Mouse (Mus musculus) liver, embryonic 16.5 days (tissue): ENCODE measurements around the gene Pfkm. TPM values are rescaled to one million over a fixed set of nuclear protein-coding genes. Genes with fewer than 3 reads are reported as not detected.

Source experiments
- ATAC-seq: fragments of 200-750 bp; cut with Nextera tagmentation; 2 replicates; pipeline ENCODE4 v1.8.0; 2017; ENCODE audit warnings: low read depth, mild to moderate bottlenecking, moderate number of reproducible peaks, moderate library complexity
- H3K27ac ChIP-seq: fragments of 300-500 bp; sonication (generic); 2 replicates; pipeline ENCODE4 v1.5.1; 2014; ENCODE audit warnings: mild to moderate bottlenecking, low read length
- H3K27me3 ChIP-seq: fragments of 300-500 bp; sonication (generic); 2 replicates; pipeline ENCODE4 v1.6.1; 2014; ENCODE audit warnings: low read depth, low read length, mixed read lengths; ENCODE audit not compliant: control insufficient read depth, insufficient read depth
- H3K36me3 ChIP-seq: fragments of 300-500 bp; sonication (generic); 2 replicates; pipeline ENCODE4 v1.6.1; 2014; ENCODE audit warnings: mild to moderate bottlenecking; ENCODE audit not compliant: control insufficient read depth, insufficient read depth
- H3K4me1 ChIP-seq: fragments of 300-500 bp; sonication (generic); 2 replicates; pipeline ENCODE4 v1.6.1; 2014; ENCODE audit warnings: low read depth, low read length, mixed read lengths; ENCODE audit not compliant: control insufficient read depth
- H3K4me2 ChIP-seq: fragments of 300-500 bp; sonication (generic); 2 replicates; pipeline ENCODE4 v1.6.1; 2014; ENCODE audit warnings: low read depth, low read length, mixed read lengths
- H3K4me3 ChIP-seq: fragments of 300-500 bp; sonication (generic); 2 replicates; pipeline ENCODE4 v1.5.1; 2014; ENCODE audit warnings: low read depth, mild to moderate bottlenecking, low read length
- H3K9ac ChIP-seq: fragments of 300-500 bp; sonication (generic); 2 replicates; pipeline ENCODE4 v1.6.1; 2014; ENCODE audit warnings: low read depth, low read length
- H3K9me3 ChIP-seq: fragments of 300-500 bp; sonication (generic); replicated peaks from 2 replicates; pipeline ENCODE4 v1.6.1; 2016; ENCODE audit warnings: low read length; ENCODE audit not compliant: control insufficient read depth
- WGBS: fragments of 180-500 bp; shearing (Covaris S2); extraction: QIAGEN DNeasy Blood & Tissue Kit; methylation state at CpG from one replicate; pipeline ENCODE4 v1.1.7; 2014; ENCODE audit not compliant: insufficient replicate concordance; 5-methylcytosine and 5-hydroxymethylcytosine counted together
- polyA plus RNA-seq: library from polyadenylated mRNA; unstranded; fragments of >200 nt; fragmentation: Nextera tagmentation; extraction: Ambion mirVana; gene quantifications from 2 replicates; pipeline ENCODE4 v1.2.1, GENCODE M21; 2015

Gene Pfkm
- polyA plus RNA-seq, 1 experiment from 2014 or later: 22.7 TPM

DNA sequence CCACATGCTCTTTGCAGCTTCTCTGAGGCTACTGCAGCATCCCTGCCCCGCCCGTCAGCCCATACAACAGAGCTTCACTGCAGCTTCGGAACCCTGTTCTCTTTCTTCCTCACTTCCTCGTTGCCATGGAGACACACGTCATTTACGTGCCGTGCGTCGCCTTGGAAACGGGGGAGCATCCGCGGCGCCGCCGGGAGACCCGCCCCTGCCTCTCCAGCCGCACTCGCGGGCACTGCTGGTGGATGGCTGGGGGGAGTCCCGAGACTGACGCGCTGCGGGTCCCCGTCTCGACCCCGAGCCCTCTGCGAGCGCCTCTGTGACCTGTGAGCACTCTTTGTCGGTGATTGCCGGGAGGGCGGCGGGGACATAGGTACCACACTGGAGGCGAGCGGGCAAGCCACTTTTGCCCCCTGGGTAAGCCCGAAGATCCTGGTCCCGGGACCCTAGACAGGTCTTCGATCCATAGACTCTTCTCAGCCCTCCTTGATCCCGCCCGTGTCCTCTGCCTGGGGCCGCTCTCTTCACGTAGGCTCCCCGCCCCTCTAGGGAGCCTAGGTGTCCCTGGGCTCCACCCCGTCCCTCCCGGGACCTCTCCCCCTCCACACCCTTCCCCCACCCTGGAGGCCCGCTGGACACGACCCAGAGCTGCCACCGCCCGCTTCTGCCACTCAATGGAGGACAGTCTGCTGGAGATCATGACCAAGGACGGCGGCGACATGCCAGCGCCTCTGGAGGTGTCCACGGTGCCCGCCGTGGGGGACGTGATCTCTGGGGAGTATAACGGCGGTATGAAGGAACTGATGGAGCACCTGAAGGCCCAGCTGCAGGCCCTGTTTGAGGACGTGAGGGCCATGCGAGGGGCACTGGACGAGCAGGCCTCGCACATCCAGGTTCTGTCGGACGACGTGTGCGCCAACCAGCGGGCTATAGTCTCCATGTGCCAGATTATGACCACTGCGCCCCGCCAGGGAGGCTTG is 75.5 kb downstream of the Pfkm start:
- Histone ChIP-seq H3K9ac (no peak overlapping the region), H3K4me1 (no peaks in the 10 kb centered on the region; the same call in 1 of the 2 replicates), H3K27ac (no peak overlapping the region), H3K4me3 (no peak overlapping the region), H3K27me3 (peaks cover 65% of the 10 kb centered on the region), H3K36me3 (no peaks in the 10 kb centered on the region), H3K9me3 (no peaks in the 10 kb centered on the region), H3K4me2 (no peak overlapping the region)
- 3% methylated on average over 69 of the region's 69 CpGs for WGBS
- ATAC-seq: no peak

GRCm38 (mm10) chr15:98168622-98169004 is 76.2 kb downstream of the Pfkm start:
- ATAC-seq: no peak
- Histone ChIP-seq H3K4me2 (no peak overlapping the region), H3K27ac (no peak overlapping the region), H3K4me1 (no peaks in the 10 kb centered on the region; the same call in 1 of the 2 replicates), H3K27me3 (peaks cover 65% of the 10 kb centered on the region), H3K9me3 (no peaks in the 10 kb centered on the region), H3K36me3 (no peaks in the 10 kb centered on the region), H3K4me3 (no peak overlapping the region), H3K9ac (no peak overlapping the region)
- 5% methylated on average over 18 of the region's 19 CpGs for WGBS

DNA sequence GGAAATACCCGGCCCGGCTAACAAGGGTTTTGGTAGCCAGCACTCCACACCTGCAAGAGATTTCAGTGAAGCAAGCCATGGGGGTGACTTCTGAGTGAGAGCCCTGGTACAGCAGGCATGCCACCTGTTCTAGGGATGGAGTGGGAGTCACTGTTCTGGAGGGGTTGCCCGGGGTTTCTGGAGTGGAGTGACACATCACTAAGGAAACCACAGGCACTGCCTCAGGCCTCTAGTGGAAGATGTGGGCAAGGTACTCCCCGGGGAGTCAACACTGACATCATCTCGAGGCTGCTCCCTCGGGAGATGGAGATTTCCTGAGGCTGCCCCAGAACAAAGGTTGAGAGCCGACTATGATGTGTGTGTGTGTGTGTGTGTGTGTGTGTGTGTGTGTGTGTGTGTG is 78.0 kb downstream of the Pfkm start:
- H3K27me3 ChIP-seq: peaks cover 63% of the 10 kb centered on the region
- no peak for ATAC-seq

GRCm38 (mm10) chr15:98170917-98171316 is 78.5 kb downstream of the Pfkm start:
- no peak overlapping the region for H3K4me3 ChIP-seq
- 41% methylated on average over 9 of the region's 9 CpGs for WGBS
- no peaks in the 10 kb centered on the region for H3K36me3 ChIP-seq
- no peak overlapping the region for H3K4me2 ChIP-seq
- H3K9me3 ChIP-seq: no peaks in the 10 kb centered on the region
- H3K27ac ChIP-seq: no peak overlapping the region
- H3K4me1 ChIP-seq: no peaks in the 10 kb centered on the region; the same call in 1 of the 2 replicates
- no peak overlapping the region for H3K9ac ChIP-seq
- no peak for ATAC-seq
- H3K27me3 ChIP-seq: peaks cover 58% of the 10 kb centered on the region

More for the DNA sequence above, 78.0 kb downstream of the Pfkm start:
- no peak overlapping the region for H3K4me3 ChIP-seq
- H3K27ac ChIP-seq: no peak overlapping the region
- H3K36me3 ChIP-seq: no peaks in the 10 kb centered on the region
- no peak overlapping the region for H3K4me2 ChIP-seq
- WGBS: 23% methylated on average over 7 of the region's 7 CpGs
- H3K4me1 ChIP-seq: no peaks in the 10 kb centered on the region; the same call in 1 of the 2 replicates
- H3K9me3 ChIP-seq: no peaks in the 10 kb centered on the region
- no peak overlapping the region for H3K9ac ChIP-seq

DNA sequence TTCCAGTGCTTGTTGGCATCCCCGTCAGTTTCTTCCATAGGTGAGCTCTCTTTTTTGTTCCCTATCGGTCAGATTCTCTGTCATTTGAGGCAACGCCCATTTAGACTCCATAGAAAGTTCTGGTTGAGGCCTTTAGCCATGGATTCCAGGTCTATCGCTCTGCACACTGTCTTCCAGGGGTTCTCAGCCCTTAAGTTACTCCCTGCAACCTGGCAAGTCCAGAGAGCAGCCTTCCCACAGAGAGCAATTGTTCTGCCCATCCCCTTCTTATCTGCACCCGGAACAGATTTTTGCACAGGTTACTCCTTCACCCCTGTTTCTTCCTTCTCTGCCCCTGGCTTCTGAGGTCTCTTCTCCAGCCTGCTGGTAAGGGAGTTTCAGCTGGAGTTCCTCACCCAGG is 79.7 kb downstream of the Pfkm start:
- Histone ChIP-seq H3K27ac (no peak overlapping the region), H3K9ac (no peak overlapping the region), H3K9me3 (no peaks in the 10 kb centered on the region), H3K4me3 (no peak overlapping the region), H3K4me2 (no peak overlapping the region), H3K36me3 (no peaks in the 10 kb centered on the region), H3K4me1 (no peaks in the 10 kb centered on the region; the same call in 1 of the 2 replicates), H3K27me3 (peaks cover 51% of the 10 kb centered on the region)
- no peak for ATAC-seq
- 43% methylated on average over 5 of the region's 5 CpGs for WGBS

GRCm38 (mm10) chr15:98173821-98174220 is 81.4 kb downstream of the Pfkm start:
- H3K9me3 ChIP-seq: no peaks in the 10 kb centered on the region
- peaks cover 34% of the 10 kb centered on the region for H3K27me3 ChIP-seq
- no peaks in the 10 kb centered on the region for H3K4me1 ChIP-seq
- no peak overlapping the region for H3K27ac ChIP-seq
- no peaks in the 10 kb centered on the region for H3K36me3 ChIP-seq
- H3K4me2 ChIP-seq: no peak overlapping the region
- ATAC-seq: no peak
- no peak overlapping the region for H3K4me3 ChIP-seq
- no peak overlapping the region for H3K9ac ChIP-seq
- 34% methylated on average over 8 of the region's 8 CpGs for WGBS

GRCm38 (mm10) chr15:98177320-98177719 is 84.9 kb downstream of the Pfkm start:
- WGBS: 54% methylated on average over 3 of the region's 3 CpGs
- Histone ChIP-seq H3K4me2 (no peak overlapping the region), H3K27ac (no peak overlapping the region), H3K27me3 (peaks cover 12% of the 10 kb centered on the region), H3K9ac (no peak overlapping the region), H3K36me3 (no peaks in the 10 kb centered on the region), H3K4me1 (peaks cover 8% of the 10 kb centered on the region), H3K4me3 (no peak overlapping the region), H3K9me3 (no peaks in the 10 kb centered on the region)
- no peak for ATAC-seq

- Histone ChIP-seq H3K4me3 (peak overlapping the region; percentile 59), H3K4me2 (peak overlapping the region; percentile 80), H3K36me3 (no peaks in the 10 kb centered on the region), H3K9ac (no peak overlapping the region), H3K27ac (no peak overlapping the region), H3K4me1 (peaks cover 8% of the 10 kb centered on the region), H3K9me3 (no peaks in the 10 kb centered on the region), H3K27me3 (peaks cover 12% of the 10 kb centered on the region)
- no peak for ATAC-seq
- 10% methylated on average over 26 of the region's 26 CpGs for WGBS
Observed at GRCm38 (mm10) chr15:98180567-98181131, 88.3 kb downstream of the Pfkm start.
